Mouse (Mus musculus): ENCODE results near the gene Tmx4. TPM values are rescaled to one million over a fixed set of nuclear protein-coding genes. Genes with fewer than 3 reads are reported as not detected.

Gene Tmx4
- polyA plus RNA-seq, 1 experiment from 2014 or later: 90.4 TPM

DNA sequence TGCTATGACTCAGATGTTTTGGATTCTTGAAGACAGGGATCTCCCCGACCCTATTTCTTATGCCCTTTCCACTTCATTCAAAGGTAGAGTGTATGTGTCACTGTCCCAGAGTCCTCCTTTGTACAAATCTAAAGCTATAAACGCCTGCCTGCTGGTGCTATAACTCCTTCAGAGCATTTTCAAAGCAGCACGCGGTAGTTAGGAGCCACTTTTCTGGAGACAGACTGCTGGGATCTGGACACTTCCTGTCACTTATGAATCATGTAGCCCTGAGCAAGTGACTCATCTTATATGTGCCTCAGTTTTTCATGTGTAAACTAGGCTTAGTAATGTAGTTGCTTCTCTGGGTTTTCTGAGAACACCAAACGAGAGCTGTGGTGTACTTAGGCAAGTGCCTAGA is 98.8 kb downstream of the Tmx4 start:
- no peak overlapping the region for H3K9ac ChIP-seq
- no peaks in the 10 kb centered on the region for H3K4me1 ChIP-seq (replicated peaks)
- 72% methylated on average over 5 of the region's 5 CpGs for WGBS
- no peaks in the 10 kb centered on the region for H3K27me3 ChIP-seq
- no peak for ATAC-seq (ENCODE audit: low FRiP score)
- H3K9me3 ChIP-seq: no peaks in the 10 kb centered on the region
- no peak overlapping the region for H3K4me2 ChIP-seq
- H3K27ac ChIP-seq: no peak overlapping the region
- no peaks in the 10 kb centered on the region for H3K36me3 ChIP-seq
- no peak overlapping the region for H3K4me3 ChIP-seq

DNA sequence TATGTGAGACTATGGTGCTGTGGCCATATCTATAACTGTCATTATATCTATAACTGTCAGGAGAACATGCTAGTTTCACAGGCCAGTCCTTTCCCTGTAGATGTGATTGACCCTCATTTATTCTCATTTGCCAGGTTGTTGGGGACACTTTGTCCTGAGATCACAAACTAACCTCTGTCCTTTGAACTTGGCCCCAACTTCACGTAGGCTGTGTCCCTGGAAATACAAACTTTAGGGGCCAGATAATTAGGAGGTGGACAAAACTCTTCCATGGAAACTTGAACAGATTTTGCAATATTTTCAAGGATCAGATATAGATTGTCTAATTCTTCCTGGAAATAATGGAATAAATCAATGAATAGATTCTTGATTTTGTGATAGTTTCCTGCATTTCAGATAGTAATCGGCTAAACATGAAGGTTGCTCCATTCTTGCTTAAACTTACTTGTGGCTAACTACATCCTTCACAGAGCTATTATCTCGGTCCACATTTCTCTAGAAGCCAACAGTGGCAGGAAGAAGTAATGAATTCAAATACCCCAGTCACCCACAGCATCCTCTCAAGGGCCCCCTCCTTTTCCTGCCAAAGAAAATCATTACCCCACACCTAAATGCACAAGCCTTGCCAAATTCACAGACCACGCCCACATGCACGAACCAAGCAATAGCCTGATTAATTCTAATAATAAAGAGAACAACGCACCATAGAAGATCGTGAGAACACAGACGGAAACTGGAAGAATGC is 99.5 kb downstream of the Tmx4 start:
- H3K9ac ChIP-seq: no peak overlapping the region
- no peaks in the 10 kb centered on the region for H3K27me3 ChIP-seq
- H3K36me3 ChIP-seq: no peaks in the 10 kb centered on the region
- ATAC-seq (ENCODE audit: low FRiP score): no peak
- H3K4me1 ChIP-seq (replicated peaks): no peaks in the 10 kb centered on the region
- no peak overlapping the region for H3K27ac ChIP-seq
- no peak overlapping the region for H3K4me3 ChIP-seq
- H3K4me2 ChIP-seq: no peak overlapping the region
- 75% methylated on average over 8 of the region's 8 CpGs for WGBS
- H3K9me3 ChIP-seq: no peaks in the 10 kb centered on the region

Other genes with a start within 250 kb of the Tmx4 start
- gene Hao1, start 89.8 kb downstream of the Tmx4 start, polyA plus RNA-seq (2015; fragmentation: Nextera tagmentation; extraction: Ambion mirVana): 0.08 TPM in 1 of 2 replicates, not detected in the other
- gene Plcb1, start 141.9 kb upstream of the Tmx4 start, polyA plus RNA-seq (2015; fragmentation: Nextera tagmentation; extraction: Ambion mirVana): 47.8 and 48.3 TPM in 2 replicates

Data from hindbrain, embryonic 13.5 days (tissue).